Mouse (Mus musculus): ENCODE data around the gene Zfp790.

DNA sequence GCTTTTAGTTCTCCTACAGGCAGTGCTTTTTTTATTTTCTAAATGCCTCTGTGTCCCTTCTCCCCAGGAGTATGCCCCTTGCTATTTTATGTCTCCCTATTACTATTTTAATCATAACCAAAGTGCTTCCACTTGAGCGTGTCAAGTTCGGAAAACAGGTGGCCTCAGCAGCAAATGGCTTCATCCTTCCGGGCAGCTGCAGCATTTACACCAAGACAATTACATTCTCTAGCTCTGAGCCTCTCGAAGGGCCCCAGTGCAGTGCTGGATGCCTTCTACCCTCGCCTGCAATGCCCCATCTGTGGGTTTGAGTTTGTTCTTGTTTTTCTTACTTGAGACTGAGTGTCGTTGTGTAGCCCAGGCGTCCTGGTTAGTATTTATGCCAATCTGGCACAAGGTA, 42.4 kb upstream of the Zfp790 start:
- TF ChIP-seq POLR2A (IDR thresholded peaks at IDR 0.05; ENCODE audit: insufficient read depth, low read depth, low read length) (no peak), CTCF (IDR thresholded peaks at IDR 0.05; ENCODE audit: insufficient read depth, low read depth, low read length) (no peak)

Measured in olfactory bulb, adult 2 months (tissue).